Mouse (Mus musculus): ENCODE measurements around the gene Ear10. TPM values are rescaled to one million over a fixed set of nuclear protein-coding genes. Genes with fewer than 3 reads are reported as not detected.
"Not testable (repeated sequence)": the region's sequence is repeated elsewhere in the genome, so short reads cannot be mapped to it uniquely, and the experiment has no call there.

The Ear10 gene
- polyA plus RNA-seq (2012; rRNA removed): not detected in 2 replicates

DNA sequence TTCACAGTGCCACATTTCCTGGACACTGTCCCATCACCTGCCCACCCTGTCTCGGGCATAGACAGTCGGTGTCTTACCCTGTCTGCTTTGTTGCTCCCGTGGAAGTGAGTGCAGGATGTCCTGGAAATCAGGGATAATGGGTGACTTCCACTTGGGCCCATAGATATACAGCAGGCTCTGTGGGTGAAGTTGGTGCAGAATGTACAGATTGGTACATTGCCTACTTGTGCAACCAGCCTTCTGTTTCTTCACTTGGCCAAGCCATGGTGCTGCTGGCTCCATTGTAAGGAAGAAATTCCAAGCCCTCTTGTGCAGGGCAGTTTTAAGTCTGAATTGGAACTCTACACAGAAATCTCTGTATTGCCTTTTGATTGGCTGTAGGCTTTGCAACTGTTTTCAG is at the start of gene Ear10:
Gene Ear10 (minus strand): TSS at position 101 of the 400 bp plus-strand sequence.
- DNase-seq (ENCODE audit: low spot score): not testable (repeated sequence)

DNA sequence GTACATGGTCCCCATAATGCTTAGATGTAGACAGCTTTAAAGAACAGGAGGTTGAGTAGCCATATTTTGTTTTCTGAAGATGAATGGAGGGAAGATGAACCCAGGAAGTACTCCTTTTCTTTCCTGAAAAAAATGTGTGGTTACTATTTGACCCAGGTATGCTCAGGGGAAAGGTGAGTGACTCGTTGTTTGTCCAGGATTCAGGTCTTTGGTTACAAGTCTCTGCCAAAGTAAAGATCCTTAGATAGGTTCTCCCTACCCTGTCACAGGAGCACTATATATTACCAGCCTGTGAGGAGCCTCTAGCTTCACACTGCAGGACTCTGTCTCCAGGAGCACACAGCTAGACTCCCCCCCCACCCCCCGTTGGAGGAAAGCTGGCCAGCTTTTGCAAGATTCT is 33.4 kb upstream of the Ear10 start, which contains the start of gene Ang5:
Gene Ang5 (plus strand): TSS at position 301 of the 400 bp plus-strand sequence.
- DNase-seq (ENCODE audit: low spot score): not testable (repeated sequence)

DNA sequence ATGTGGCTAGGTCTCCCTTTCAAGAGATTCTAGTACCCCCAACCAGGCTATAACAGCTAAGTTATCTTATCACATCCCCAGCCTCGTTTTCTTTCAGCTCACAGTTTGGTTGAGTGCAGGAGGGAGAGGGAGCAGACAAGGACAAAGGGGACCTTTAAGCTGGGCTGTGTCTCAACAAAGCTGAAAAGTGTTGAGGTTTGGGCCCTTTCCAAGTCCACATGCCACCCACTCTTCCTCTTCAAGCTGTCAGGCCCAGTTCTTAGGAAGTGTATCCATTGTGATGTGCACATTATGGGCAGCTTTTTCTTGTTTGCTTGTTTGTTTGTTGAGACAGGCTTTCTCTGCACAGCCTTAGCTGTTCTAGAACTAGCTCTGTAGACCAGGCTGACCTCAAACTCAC is 31.7 kb upstream of the Ear10 start:
- DNase-seq (ENCODE audit: low spot score): not testable (repeated sequence)

DNA sequence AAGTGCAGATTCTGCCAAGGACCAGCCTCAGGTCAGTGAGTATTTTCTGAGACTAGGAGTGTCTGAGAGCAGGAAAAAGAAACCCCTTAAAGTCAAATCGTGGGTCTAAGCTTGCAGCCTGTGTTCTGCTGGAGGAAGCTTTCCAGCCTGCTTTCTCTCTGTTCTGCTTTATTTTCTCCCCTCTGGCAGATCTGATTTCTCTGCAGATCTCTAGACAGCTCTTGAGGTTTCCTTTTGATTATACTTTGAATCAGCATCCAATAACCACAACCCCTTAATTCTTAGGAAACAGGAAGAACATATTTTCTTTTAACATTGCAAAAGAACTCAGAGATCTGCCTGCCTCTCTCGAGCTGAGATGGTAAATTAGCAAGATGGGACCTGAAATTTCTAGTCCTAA is 30.0 kb upstream of the Ear10 start:
- not testable (repeated sequence) for DNase-seq (ENCODE audit: low spot score)

DNA sequence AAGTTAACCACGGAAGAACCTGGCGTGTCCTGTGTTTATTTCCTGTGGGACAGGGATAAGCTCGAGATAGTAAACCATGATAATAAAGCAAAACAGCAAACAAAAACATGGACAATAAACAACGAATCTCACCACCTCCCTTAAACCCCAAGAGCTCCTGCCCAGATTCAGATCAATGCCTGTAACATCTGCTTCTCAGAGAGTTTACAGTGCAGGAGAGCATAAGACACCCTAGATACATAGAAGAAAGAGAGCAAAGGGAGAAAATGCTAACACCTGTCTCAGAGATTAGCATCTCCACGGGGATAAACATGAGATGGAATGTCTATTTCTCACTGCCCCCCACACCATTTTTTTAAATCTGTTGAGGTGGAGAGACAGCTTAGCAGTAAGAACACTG is 10.0 kb upstream of the Ear10 start:
- DNase-seq (ENCODE audit: low spot score): not testable (repeated sequence)

DNA sequence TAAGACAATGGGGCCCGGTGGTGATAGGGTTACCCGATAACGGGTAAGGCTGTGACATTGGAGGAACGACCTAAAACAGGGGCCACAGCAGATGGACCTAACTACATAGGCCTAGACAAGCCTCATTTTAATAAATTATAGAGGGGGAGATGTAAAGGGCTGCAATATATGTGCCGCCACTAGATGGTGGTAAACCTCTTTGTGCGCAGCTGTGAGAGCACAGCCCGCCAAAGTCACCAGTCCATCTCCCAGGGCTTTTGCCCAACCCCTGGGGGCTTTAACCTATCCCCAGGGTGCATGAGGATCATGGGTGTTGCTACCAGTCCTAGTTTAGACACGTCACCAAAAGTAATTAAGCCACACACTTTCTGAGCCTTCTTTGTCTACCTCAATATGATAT is 9.6 kb upstream of the Ear10 start:
- DNase-seq (ENCODE audit: low spot score): not testable (repeated sequence)

DNA sequence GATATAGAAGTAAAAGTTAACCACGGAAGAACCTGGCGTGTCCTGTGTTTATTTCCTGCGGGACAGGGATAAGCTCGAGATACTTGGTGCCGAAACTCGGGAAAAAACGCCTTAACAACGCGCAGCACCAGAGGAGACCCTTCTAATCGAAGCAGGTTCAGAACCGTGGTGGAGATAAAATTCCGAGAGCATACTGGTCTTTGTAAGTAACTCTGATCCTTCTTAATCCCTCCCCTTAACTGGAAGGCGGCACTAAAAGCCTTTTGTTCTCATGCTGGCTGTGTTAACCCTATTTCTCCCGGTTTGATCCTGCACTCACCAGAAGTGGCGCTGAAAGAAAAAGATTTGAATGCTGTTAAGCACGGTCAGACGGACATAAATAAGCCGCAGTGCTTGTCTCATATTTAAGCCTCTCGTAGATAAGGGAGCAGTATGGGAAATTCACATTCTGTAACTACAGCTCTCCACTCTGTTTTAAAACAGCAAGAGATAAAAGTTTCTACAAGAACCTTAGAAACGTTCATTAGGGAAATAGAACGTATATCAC is 2.1 kb upstream of the Ear10 start:
- DNase-seq (ENCODE audit: low spot score): not testable (repeated sequence)

DNA sequence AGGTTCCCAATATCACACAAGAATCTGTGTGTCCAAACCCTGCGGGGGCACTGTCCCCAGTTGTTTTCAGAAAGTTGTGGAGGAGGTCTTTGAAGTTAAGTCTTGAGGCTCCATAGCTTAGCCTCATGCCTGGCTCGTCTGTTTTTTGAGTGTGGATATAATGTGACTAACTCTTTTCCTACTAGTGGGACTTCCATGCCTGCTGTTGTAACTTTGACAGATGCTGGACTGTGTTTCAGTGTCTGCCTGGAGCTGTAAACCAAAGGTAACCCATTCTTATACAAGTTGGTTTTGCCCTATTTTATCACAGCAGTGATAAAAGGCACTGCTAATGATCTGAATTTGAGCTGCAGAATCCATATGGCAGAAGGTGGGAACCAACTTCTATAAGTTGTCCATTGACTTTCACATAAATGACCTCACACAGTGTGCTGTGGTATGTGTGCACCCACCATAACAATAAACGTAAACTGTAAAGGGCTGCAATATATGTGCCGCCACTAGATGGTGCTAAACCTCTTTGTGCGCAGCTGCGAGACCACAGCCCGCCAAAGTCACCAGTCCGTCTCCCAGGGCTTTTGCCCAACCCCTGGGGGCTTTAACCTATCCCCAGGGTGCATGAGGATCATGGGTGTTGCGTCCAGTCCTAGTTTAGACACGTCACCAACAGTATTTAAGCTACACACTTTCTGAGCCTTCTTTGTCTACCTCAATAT is 1.5 kb upstream of the Ear10 start, which contains the start of gene Gm8113:
Gene Gm8113 (plus strand): TSS at position 703 of the 716 bp plus-strand sequence.
- peak; percentile 19 for DNase-seq (ENCODE audit: low spot score)

DNA sequence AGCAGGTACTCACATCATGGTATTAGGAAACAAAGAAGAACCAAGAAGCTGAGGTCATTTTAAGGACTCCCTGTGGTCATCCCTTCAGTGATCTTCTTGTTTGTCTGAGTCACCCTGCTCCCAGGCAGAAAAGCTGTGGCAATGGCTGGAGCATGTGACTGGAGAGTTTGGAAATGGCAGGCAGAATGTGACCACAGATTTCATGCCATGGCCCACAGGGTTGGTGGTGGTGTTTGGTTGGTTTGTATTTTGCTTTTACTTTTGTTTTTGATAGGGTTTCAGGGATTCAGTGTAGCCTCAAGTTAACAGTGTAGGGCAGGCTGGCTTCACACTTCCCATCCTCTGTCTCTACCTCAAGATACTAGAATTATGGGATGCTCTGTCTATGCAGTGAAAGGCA is 5.1 kb downstream of the Ear10 start:
- not testable (repeated sequence) for DNase-seq (ENCODE audit: low spot score)

DNA sequence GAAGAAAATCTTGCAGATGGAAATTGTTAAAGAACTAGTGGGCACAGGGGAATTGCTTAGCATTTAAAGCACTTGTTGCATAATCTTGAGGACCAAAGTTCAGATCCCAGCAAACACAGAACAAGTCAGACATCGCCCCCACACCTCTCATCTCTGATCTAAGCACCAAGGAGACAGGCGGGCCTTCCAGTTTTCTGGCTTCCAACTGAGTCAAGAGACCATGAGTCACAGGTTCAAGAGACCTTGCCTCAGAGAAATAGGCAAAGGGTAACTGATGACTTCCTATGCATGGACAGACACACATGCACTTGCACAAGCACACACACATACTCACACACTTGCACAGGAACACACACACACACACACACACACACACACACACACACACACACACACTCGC is 24.8 kb downstream of the Ear10 start:
- not testable (repeated sequence) for DNase-seq (ENCODE audit: low spot score)

DNA sequence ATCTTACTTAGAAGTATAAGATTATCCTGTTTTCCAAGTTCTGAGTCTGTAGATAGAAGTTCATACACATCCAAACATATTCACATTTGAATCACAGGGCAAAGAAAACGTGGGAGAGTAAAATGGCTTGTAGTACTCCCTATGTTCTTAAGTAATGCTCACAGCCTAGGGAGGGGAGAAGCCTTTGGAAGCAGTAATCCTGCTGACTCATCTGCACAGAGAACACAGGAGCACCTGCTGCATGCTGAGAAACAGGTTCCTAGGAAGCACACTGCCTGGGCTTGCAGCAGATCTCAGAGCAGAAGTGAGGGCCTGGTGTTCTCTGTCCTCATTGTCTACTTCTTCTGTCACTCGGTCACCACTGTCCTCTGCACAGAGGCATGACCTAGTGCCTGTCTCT is 28.0 kb downstream of the Ear10 start:
- DNase-seq (ENCODE audit: low spot score): not testable (repeated sequence)

DNA sequence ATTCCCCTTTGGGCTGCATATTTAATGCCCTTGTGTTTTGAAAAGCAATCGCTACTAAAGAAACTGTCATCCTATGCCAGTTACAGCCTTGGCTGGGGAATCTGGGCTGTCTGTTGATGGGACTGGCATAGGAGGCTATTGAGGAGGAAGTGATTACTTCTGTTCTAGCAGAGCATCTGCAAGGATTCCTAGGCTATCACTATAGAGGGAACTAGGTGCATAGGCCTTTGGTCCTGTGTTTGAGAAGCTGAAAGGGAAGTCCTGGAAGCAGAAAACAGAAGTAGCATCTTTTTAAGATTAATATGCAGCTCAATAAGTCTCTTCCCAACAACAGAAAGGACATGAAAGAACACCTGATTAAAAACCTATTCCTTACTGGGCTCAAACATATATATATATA is 32.1 kb downstream of the Ear10 start:
- not testable (repeated sequence) for DNase-seq (ENCODE audit: low spot score)

DNA sequence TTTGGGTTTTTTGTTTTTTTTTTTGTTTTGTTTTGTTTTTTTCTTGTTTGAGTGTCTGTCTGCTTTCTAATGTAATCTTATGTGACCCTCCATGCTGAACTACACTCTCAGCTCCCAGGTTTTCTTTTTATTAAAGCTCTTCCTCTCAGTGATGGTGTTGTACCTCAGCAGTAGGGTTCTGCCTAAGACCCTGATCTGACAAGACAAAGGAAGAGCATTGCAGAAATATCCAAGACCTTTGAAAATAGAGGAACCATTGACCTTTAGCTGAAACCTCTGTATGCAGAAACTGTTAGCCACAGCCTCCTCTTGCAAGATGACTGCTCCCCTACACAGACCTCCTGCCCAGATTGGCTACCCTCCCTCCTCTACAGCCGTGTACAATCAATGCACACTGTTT is 37.1 kb downstream of the Ear10 start:
- not testable (repeated sequence) for DNase-seq (ENCODE audit: low spot score)

DNA sequence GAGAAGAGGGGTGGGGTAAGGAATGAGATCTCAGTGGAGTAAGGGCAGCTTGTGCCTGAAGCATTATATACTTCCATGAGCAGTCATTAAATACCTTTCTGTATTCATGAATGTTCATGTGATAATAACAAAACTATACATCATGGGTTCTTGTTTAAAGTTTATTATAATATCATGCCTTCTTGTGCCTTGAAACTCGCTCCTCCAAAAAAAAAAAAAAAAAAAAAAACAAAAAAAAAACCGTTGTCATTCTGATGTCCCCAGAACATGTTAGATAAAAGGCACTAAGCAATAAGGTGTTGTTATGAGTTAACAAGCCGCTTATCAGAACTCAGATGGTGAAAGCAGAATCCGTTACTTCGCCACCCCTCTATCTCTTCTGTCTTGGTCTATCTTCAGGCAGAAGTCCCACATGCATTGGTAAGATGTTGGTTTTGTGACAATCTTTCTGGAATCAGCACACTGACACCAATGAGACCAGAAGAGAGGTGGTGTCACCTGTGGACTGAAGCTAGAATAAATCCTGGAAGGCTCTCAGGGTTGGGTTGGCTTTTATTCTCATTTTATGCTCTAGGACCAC is 43.3 kb downstream of the Ear10 start:
- DNase-seq (ENCODE audit: low spot score): not testable (repeated sequence)

DNA sequence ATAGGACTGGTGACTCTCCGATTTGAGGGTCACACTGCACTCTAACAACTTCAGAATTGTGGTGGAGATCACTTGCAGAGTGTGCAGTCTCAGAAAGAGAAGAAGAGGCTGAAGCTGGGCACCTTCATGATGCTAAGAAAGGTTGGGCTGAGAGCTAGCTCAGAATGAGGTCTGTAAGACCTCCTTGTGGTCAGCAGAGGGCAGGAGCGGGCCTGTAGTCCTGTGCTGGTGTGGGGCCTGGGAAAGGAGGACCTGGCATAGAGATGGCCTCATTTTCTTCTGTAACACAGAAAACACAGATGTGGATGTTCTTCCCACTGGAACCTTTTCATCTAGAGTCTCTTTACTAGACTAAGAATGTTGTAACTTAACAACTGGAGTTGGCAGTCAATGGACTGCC is 45.6 kb downstream of the Ear10 start:
- DNase-seq (ENCODE audit: low spot score): not testable (repeated sequence)

DNA sequence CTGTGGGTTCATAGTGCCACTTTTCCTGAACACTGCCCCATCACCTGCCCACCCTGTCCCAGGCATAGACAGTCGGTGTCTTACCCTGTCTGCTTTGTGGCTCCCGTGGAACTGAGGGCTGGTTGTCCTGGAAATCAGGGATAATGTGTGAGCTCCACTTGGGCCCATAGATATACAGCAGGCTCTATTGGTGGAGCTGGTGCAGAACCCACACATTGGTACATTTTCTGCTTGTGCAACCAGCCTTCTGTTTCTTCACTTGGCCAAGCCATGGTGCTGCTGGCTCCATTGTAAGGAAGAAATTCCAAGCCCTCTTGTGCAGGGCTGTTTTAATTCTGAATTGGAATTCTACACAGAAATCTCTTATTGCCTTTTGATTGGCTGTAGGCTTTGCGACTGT is 47.9 kb downstream of the Ear10 start, which contains the start of gene Ear1:
Gene Ear1 (minus strand): TSS at position 101 of the 400 bp plus-strand sequence.
- not testable (repeated sequence) for DNase-seq (ENCODE audit: low spot score)

DNA sequence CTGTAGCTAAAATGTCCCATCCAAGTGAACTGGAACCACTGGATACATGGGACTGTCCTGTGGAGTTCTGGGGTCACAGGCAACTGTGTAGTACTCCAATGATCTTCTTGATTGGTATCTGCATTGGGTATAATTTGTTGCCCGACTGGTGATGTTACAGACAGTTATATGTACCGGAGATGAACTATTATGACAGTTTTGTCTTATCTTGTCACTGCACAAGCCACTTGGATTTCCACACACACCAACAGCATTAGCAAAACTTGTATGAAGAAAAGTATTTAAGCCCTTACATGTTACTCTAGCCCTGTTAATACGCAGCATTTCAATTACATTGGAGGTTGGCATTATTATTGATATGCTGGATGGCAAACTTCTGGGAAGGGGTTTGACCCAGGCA is 48.5 kb downstream of the Ear10 start:
- not testable (repeated sequence) for DNase-seq (ENCODE audit: low spot score)

Other genes starting within 250 kb of the Ear10 start
- gene Gm8165, start 246.4 kb downstream of the Ear10 start, polyA plus RNA-seq (2012; rRNA removed): not detected in 2 replicates
- gene Gm7324, start 225.7 kb downstream of the Ear10 start, polyA plus RNA-seq (2012; rRNA removed): 0.16 and 0.36 TPM in 2 replicates
- gene Gm16506, start 196.1 kb downstream of the Ear10 start, polyA plus RNA-seq (2012; rRNA removed): not detected in 2 replicates
- gene Gm6526, start 175.7 kb downstream of the Ear10 start, polyA plus RNA-seq (2012; rRNA removed): not detected in 2 replicates
- not detected in 2 replicates for gene Gm8180, start 138.8 kb downstream of the Ear10 start, polyA plus RNA-seq (2012; rRNA removed)
- 0.12 TPM in 1 of 2 replicates, not detected in the other for gene Ear1, start 48.0 kb downstream of the Ear10 start, polyA plus RNA-seq (2012; rRNA removed)
- gene Gm8113, start 1.8 kb upstream of the Ear10 start, polyA plus RNA-seq (2012; rRNA removed): 4.3 and 5.7 TPM in 2 replicates
- not detected in 2 replicates for gene Ang5, start 33.5 kb upstream of the Ear10 start, polyA plus RNA-seq (2012; rRNA removed)
- gene Ang6, start 78.7 kb upstream of the Ear10 start, polyA plus RNA-seq (2012; rRNA removed): not detected in 2 replicates
- gene Ear2, start 179.1 kb upstream of the Ear10 start, polyA plus RNA-seq (2012; rRNA removed): 16.7 and 16.8 TPM in 2 replicates
- gene Gm3327, start 200.3 kb upstream of the Ear10 start, polyA plus RNA-seq (2012; rRNA removed): not detected in 2 replicates